Comparison of ENCODE assay signal across 9 mouse cellular contexts in the genomic region with DNA sequence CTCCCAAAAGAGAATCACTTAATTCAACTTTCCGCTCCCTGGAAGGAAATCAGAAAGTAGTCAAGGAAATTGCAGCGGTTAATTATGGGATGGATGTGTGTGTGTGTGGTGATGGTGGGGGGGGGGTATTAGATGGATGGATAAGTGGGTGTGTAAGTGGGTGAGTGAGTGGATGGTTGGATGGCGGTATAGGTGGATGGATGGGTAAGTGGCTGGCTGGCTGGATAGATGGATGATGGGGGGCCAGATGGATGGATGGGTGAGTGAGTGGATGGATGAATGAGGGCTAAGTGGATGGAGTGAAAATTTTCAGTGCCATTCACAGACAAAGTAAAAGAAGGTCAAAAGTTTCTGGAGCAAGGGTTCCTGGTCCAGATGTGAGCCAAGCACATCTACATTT. TPM values are rescaled to one million over a fixed set of nuclear protein-coding genes. Genes with fewer than 3 reads are reported as not detected.
DNase-seq lines count a peak whose midpoint lies in the region; ATAC-seq and TF ChIP-seq lines count a peak whose summit lies in the region.
"Had no signal": no experiment of that assay in that cellular context is flagged by ENCODE, and none has a peak within 500 bp of the region (broad histone marks: within the 10 kb centered on the region; RNA-seq: fewer than 3 reads in every experiment).

No protein-coding gene starts in this region.

- peaks cover 57% of the 10 kb centered on the region for H3K27me3 ChIP-seq in CH12.LX (replicated peaks)
- H3K27me3 ChIP-seq in forebrain, postnatal 0 days (ENCODE audit: insufficient read depth, low read length), result no peaks in the 10 kb centered on the region
- H3K27me3 ChIP-seq in liver, embryonic 14.5 days (ENCODE audit: control insufficient read depth, insufficient read depth, low read length), result no peaks in the 10 kb centered on the region; the same call in 1 of the 2 replicates

- peaks cover 12 to 28% of the 10 kb centered on the region in 2 experiments for H3K4me1 ChIP-seq in CH12.LX (ENCODE audit: control insufficient read depth in 1 of 2, insufficient read depth in 2 of 2)
- H3K4me1 ChIP-seq in forebrain, postnatal 0 days (ENCODE audit: insufficient read depth), result peaks cover 10% of the 10 kb centered on the region
- peaks cover 0 to 27% of the 10 kb centered on the region in 2 experiments; a peak in 3 of 4 replicates for H3K4me1 ChIP-seq in liver, embryonic 14.5 days (replicated peaks; ENCODE audit: control insufficient read depth in 2 of 2, insufficient read depth in 2 of 2, low read length in 1 of 2)

- peaks cover 10% of the 10 kb centered on the region for H3K79me2 ChIP-seq in CH12.LX (replicated peaks; ENCODE audit: control insufficient read depth, extremely low read depth, insufficient read depth, poor library complexity, severe bottlenecking)

- H3K9ac ChIP-seq in CH12.LX (ENCODE audit: insufficient read depth, low read depth), result peak overlapping the region; percentile 87
- H3K9ac ChIP-seq in forebrain, postnatal 0 days, result no peak overlapping the region
- peak overlapping the region; percentile 38; the same call in 1 of the 2 replicates for H3K9ac ChIP-seq in liver, embryonic 14.5 days (replicated peaks)

- TF ChIP-seq POLR2A in CH12.LX (IDR thresholded peaks at IDR 0.05; ENCODE audit: low read depth, low read length), result no peak

- no peak for TF ChIP-seq EP300 in CH12.LX (IDR thresholded peaks at IDR 0.05; ENCODE audit: low read length)
- TF ChIP-seq EP300 in liver, embryonic 14.5 days (IDR thresholded peaks at IDR 0.05; ENCODE audit: low read depth), result no peak

- dilution Hi-C loops in CH12.LX (cut with MboI; ENCODE audit: extremely low pct_ligation_motif_present, extremely low pct_unique_long_range_greater_than_20kb, low sequenced_read_pairs), result no loop called here

- peak overlapping the region; percentile 52 for H3K4me2 ChIP-seq in CH12.LX (ENCODE audit: insufficient read depth, low read depth, poor library complexity, severe bottlenecking)
- H3K4me2 ChIP-seq in forebrain, postnatal 0 days (ENCODE audit: low read depth), result peak overlapping the region; percentile 87
- H3K4me2 ChIP-seq in liver, embryonic 14.5 days (ENCODE audit: low read depth), result peak overlapping the region; percentile 84

- in situ Hi-C loops in CH12.LX (cut with MboI; ENCODE audit: low pct_ligation_motif_present, low pct_unique_long_range_greater_than_20kb, low sequenced_read_pairs), result no loop called here

- no peak overlapping the region for H3K27ac ChIP-seq in CH12.LX (ENCODE audit: insufficient read depth, low read depth)
- H3K27ac ChIP-seq in forebrain, postnatal 0 days (ENCODE audit: low read depth, low read length), result no peak overlapping the region
- no peak overlapping the region for H3K27ac ChIP-seq in liver, embryonic 14.5 days

- H3K4me3 ChIP-seq in CH12.LX (replicated peaks in 1 of 3; ENCODE audit: low read depth in 2 of 3, low read length in 2 of 3, poor library complexity in 1 of 3), result peak overlapping the region; percentile 48 to 96 (median 57)
- H3K4me3 ChIP-seq in forebrain, postnatal 0 days (ENCODE audit: low read depth, low read length), result peak overlapping the region; percentile 46
- peak overlapping the region in 1 of 2 experiments; percentile 66; a peak in 3 of 4 replicates for H3K4me3 ChIP-seq in liver, embryonic 14.5 days (ENCODE audit: insufficient read depth in 1 of 2, low read depth in 2 of 2, low read length in 2 of 2)

- WGBS in forebrain, postnatal 0 days, result 38% methylated on average over 3 of the region's 3 CpGs
- WGBS in liver, embryonic 14.5 days (ENCODE audit: insufficient replicate concordance), result 40% methylated on average over 3 of the region's 3 CpGs

- H3K36me3 ChIP-seq in CH12.LX (replicated peaks in 1 of 2; ENCODE audit: control insufficient read depth in 1 of 2, insufficient read depth in 1 of 2, low read length in 1 of 2), result peaks cover 0 to 2% of the 10 kb centered on the region in 2 experiments
- no peaks in the 10 kb centered on the region for H3K36me3 ChIP-seq in forebrain, postnatal 0 days (ENCODE audit: insufficient read depth)
- H3K36me3 ChIP-seq in liver, embryonic 14.5 days (replicated peaks; ENCODE audit: control insufficient read depth, insufficient read depth, low read depth), result no peaks in the 10 kb centered on the region

- DNase-seq in heart, adult 11 months, result peak; percentile 95
- no peak for DNase-seq in heart, adult 18-20 months
- no peak for DNase-seq in CH12.LX (ENCODE audit: extremely low read depth)
- no peak for DNase-seq in forebrain, postnatal 0 days
- no peak for DNase-seq in liver, embryonic 14.5 days (ENCODE audit: low read depth in 3 of 3, low spot score in 3 of 3)
- DNase-seq in B cell, adult 2 months, result no peak
- no peak for DNase-seq in adrenal gland, adult (ENCODE audit: inconsistent age in 2 of 2, low spot score in 1 of 2)

- no peak for TF ChIP-seq CTCF in CH12.LX (conservative IDR thresholded peaks at IDR 0.05 in 1 of 2, IDR thresholded peaks at IDR 0.05 in 1 of 2; ENCODE audit: low read depth in 2 of 2, low read length in 2 of 2)
- no peak for TF ChIP-seq CTCF in forebrain, postnatal 0 days (IDR thresholded peaks at IDR 0.05; ENCODE audit: low read depth)
- TF ChIP-seq CTCF in liver, embryonic 14.5 days (IDR thresholded peaks at IDR 0.05; ENCODE audit: low read depth), result no peak

- TF ChIP-seq RAD21 in CH12.LX (IDR thresholded peaks at IDR 0.05; ENCODE audit: low read depth, low read length), result no peak

- no peak for ATAC-seq in forebrain, postnatal 0 days
- no peak for ATAC-seq in liver, embryonic 14.5 days (ENCODE audit: insufficient read depth)
- no peak for ATAC-seq in inflammation-experienced regulatory T-cells, adult 6 months

- no peaks in the 10 kb centered on the region for H3K9me3 ChIP-seq in CH12.LX (replicated peaks; ENCODE audit: low read length)
- H3K9me3 ChIP-seq in forebrain, postnatal 0 days (ENCODE audit: low read length), result no peaks in the 10 kb centered on the region
- no peaks in the 10 kb centered on the region for H3K9me3 ChIP-seq in liver, embryonic 14.5 days (ENCODE audit: control insufficient read depth, low read length)

TF ChIP-seq in CH12.LX, 34 proteins besides CTCF, POLR2A, EP300 and RAD21 (continues in another document):
- no peak for TF ChIP-seq UBTF (IDR thresholded peaks at IDR 0.05; ENCODE audit: low read depth, low read length)
- TF ChIP-seq ZNF384 (IDR thresholded peaks at IDR 0.05; ENCODE audit: low read depth, low read length), result no peak
- TF ChIP-seq KAT2A (IDR thresholded peaks at IDR 0.05; ENCODE audit: insufficient replicate concordance, low read length), result no peak
- TF ChIP-seq MYC (IDR thresholded peaks at IDR 0.05; ENCODE audit: low read depth, low read length), result no peak
- TF ChIP-seq SIN3A (IDR thresholded peaks at IDR 0.05; ENCODE audit: low read length), result no peak
- no peak for TF ChIP-seq PAX5 (IDR thresholded peaks at IDR 0.05; ENCODE audit: low read length)
- TF ChIP-seq USF1 (IDR thresholded peaks at IDR 0.05; ENCODE audit: low read depth, low read length), result no peak
- TF ChIP-seq CHD2 (IDR thresholded peaks at IDR 0.05; ENCODE audit: low read length), result no peak
- TF ChIP-seq CHD1 (IDR thresholded peaks at IDR 0.05; ENCODE audit: low read depth, low read length), result no peak
- TF ChIP-seq MAZ (IDR thresholded peaks at IDR 0.05; ENCODE audit: low read depth, low read length), result no peak
- no peak for TF ChIP-seq RCOR1 (conservative IDR thresholded peaks at IDR 0.05; ENCODE audit: low read depth, low read length)
- TF ChIP-seq NELFE (IDR thresholded peaks at IDR 0.05; ENCODE audit: low read depth, low read length), result no peak

RNA-seq across cellular contexts. Expression of a gene that starts 0.5 kb away (rescaled TPM):
- 10 to 100 TPM; 61.0 to 65.3 TPM for total RNA-seq in heart, adult 18-20 months (2021)
- total RNA-seq in CH12.LX (2012; rRNA removed) (4.8 and 6.5 TPM in 2 replicates), CH12.LX (2014; rRNA removed) (0.30 and 0.51 TPM in 2 replicates)
- polyA plus RNA-seq in CH12.LX (2012; ENCODE audit: insufficient read length, low read depth), result 1.9 TPM in 2 replicates
- 13.5 and 18.8 TPM in 2 replicates for total RNA-seq in forebrain, postnatal 0 days (2014; rRNA removed)
- polyA plus RNA-seq in forebrain, postnatal 0 days (2015; fragmentation: Nextera tagmentation; extraction: Ambion mirVana), result 17.3 and 17.9 TPM in 2 replicates
- polyA plus RNA-seq in liver, embryonic 14.5 days (2012; rRNA removed), result 15.5 and 16.9 TPM in 2 replicates
- polyA plus RNA-seq in liver, embryonic 14.5 days (2014; fragmentation: Nextera tagmentation; extraction: Ambion mirVana), result 20.2 and 23.7 TPM in 2 replicates
- polyA plus RNA-seq in inflammation-experienced regulatory T-cells, adult 6 months (2017; shearing (Covaris generic)), result 1 to 10 TPM; 1.3 to 4.5 (median 3.1) TPM

RNA-seq across cellular contexts. Expression of a gene that starts 3.7 kb away (rescaled TPM):
- 10 to 100 TPM; 38.1 to 43.1 TPM for total RNA-seq in heart, adult 18-20 months (2021)
- total RNA-seq in CH12.LX (2012; rRNA removed) (32.8 and 33.9 TPM in 2 replicates), CH12.LX (2014; rRNA removed) (22.1 and 23.9 TPM in 2 replicates)
- 23.6 and 27.9 TPM in 2 replicates for polyA plus RNA-seq in CH12.LX (2012; ENCODE audit: insufficient read length, low read depth)
- 43.4 and 57.7 TPM in 2 replicates for total RNA-seq in forebrain, postnatal 0 days (2014; rRNA removed)
- polyA plus RNA-seq in forebrain, postnatal 0 days (2015; fragmentation: Nextera tagmentation; extraction: Ambion mirVana), result 12.0 and 12.8 TPM in 2 replicates
- polyA plus RNA-seq in liver, embryonic 14.5 days (2012; rRNA removed), result 18.8 and 23.7 TPM in 2 replicates
- polyA plus RNA-seq in liver, embryonic 14.5 days (2014; fragmentation: Nextera tagmentation; extraction: Ambion mirVana), result 7.8 and 8.1 TPM in 2 replicates
- polyA plus RNA-seq in inflammation-experienced regulatory T-cells, adult 6 months (2017; shearing (Covaris generic)), result 10 to 100 TPM in 1 of 3 experiments, 1 to 10 TPM in 2; 7.2 to 11.6 (median 8.3) TPM

RNA-seq across cellular contexts. Expression of a gene that starts 32.5 kb away (rescaled TPM):
- 100 to 1,000 TPM; 623 to 655 TPM for total RNA-seq in heart, adult 18-20 months (2021)
- total RNA-seq in CH12.LX (2012; rRNA removed), result 17.5 and 21.7 TPM in 2 replicates
- total RNA-seq in CH12.LX (2014; rRNA removed), result 8.6 and 10.0 TPM in 2 replicates
- 33.0 and 36.8 TPM in 2 replicates for polyA plus RNA-seq in CH12.LX (2012; ENCODE audit: insufficient read length, low read depth)
- 57.8 and 69.9 TPM in 2 replicates for total RNA-seq in forebrain, postnatal 0 days (2014; rRNA removed)
- polyA plus RNA-seq in forebrain, postnatal 0 days (2015; fragmentation: Nextera tagmentation; extraction: Ambion mirVana), result 59.4 and 83.3 TPM in 2 replicates
- 7.5 and 8.6 TPM in 2 replicates for polyA plus RNA-seq in liver, embryonic 14.5 days (2012; rRNA removed)
- 9.2 and 11.1 TPM in 2 replicates for polyA plus RNA-seq in liver, embryonic 14.5 days (2014; fragmentation: Nextera tagmentation; extraction: Ambion mirVana)
- 10 to 100 TPM; 20.5 to 25.5 (median 21.2) TPM for polyA plus RNA-seq in inflammation-experienced regulatory T-cells, adult 6 months (2017; shearing (Covaris generic))

RNA-seq across cellular contexts. Expression of a gene that starts 48.6 kb away (rescaled TPM):
- total RNA-seq in heart, adult 18-20 months (2021), result 100 to 1,000 TPM; 170 to 310 TPM
- total RNA-seq in CH12.LX (2012; rRNA removed) (not detected in 2 replicates), CH12.LX (2014; rRNA removed) (not detected in 2 replicates)
- polyA plus RNA-seq in CH12.LX (2012; ENCODE audit: insufficient read length, low read depth), result not detected in 2 replicates
- not detected in 2 replicates for total RNA-seq in forebrain, postnatal 0 days (2014; rRNA removed)
- 0.21 TPM in 1 of 2 replicates, not detected in the other for polyA plus RNA-seq in forebrain, postnatal 0 days (2015; fragmentation: Nextera tagmentation; extraction: Ambion mirVana)
- polyA plus RNA-seq in liver, embryonic 14.5 days (2012; rRNA removed), result not detected in 2 replicates
- polyA plus RNA-seq in liver, embryonic 14.5 days (2014; fragmentation: Nextera tagmentation; extraction: Ambion mirVana), result not detected in 2 replicates
- polyA plus RNA-seq in inflammation-experienced regulatory T-cells, adult 6 months (2017; shearing (Covaris generic)), result not detected
- polyA plus RNA-seq: large intestine, adult 2 months had no signal
